Mouse (Mus musculus) c-Kit-positive CD71-positive TER-119-positive erythroid progenitor cells, embryonic 14.5 days (primary cell): ENCODE data around the gene Dapk1.

Experiments used
- DNase-seq: peaks from one replicate; pipeline ENCODE4 v3.0.0-alpha.2; 2013; ENCODE audit warnings: low spot score

Dapk1 gene

DNA sequence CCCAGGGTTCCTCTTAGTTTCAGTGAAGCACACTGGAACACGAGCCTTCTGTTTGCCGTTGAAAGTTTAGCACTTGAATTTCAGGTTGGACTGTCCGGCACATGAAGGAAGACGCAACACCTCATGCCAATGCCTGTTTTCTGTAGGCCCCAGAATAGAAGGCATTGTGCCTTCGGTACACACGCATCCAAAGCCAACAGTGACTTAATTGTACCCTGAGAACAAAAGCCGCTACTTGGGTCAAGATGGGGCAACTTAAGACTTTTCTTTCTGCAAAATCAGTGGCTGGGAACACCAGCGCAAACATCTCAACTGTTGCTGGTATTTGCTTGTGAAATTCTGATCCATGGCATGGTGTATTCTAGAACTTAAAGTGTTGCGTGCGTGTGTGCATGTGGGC lies 63.1 kb downstream of the Dapk1 start:
- DNase-seq, result no peak

DNA sequence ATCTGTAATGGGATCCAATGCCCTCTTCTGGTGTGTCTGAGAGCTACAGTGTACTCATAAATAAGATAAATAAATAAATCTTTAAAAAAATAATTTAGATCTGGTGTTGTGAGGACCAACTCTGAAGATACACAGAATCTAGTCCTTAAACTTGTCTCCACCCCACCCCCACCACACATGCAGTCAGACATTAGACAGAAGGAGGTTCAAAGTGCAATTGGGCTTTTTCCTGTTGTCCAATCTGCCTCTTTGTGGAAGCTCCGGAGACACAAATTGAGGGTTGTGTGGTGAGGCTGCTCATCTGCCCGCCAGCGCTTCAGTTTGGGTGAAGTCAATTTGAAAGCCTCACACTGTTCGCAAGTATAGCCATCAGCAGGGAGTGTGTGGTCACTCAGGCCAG lies 63.7 kb downstream of the Dapk1 start:
- no peak for DNase-seq

DNA sequence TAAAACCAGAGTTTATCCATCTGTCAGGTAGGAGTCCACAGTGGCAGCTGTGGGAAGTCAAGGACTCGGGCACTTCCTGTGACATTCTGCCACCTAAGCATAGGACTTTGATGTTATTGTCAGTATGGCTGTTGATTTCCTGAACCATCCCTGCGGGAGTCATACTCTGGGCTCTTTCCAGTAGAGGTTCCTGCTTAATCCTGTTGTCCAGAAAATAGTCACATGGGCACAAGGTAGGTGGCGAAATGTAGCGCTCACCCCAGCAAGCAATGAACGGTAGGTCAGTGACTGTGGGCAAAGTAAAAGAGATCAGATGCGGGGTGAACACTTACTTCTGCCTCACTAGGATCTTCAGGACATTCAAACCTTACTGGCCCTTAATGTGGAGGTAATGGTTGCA lies 66.3 kb downstream of the Dapk1 start:
- no peak for DNase-seq

DNA sequence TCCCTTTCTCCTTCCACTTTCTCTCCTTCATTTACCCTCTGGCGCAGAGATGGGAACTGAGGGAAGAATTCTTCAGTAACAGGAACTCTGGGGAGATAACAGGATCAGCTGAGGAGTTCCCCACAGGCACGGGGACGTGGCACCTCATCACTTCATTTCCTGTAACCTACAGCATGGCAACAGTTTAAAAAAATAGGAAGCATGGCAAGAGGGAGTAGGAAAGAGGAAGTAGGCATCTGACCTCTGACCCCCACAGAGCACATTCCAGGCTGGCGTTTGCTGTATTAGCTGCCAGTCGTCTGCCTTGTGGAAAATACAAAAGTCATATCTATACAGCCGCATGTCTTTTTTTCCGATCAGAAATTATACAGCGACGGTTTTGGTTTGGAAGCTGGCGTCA lies 68.9 kb downstream of the Dapk1 start:
- DNase-seq, result no peak

DNA sequence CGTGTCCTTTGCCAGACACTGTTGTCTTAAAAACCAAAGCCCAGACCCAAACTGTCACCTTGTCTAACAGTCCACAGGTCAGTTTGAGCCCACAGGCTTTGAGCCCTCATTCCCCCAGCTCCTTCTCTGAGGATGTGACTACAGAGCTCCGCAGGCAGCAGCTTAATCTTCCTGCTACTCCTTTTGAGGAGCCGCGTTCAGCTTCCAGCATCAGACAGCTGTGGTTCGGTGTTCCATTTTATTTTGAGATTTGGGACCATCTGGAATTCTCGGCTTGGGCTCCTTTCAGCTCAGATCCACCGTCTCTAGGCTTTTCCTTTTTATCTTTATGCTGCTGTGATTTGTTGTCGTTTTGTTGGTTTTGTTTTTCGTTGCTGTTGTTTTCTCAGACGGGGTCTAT lies 69.5 kb downstream of the Dapk1 start:
- no peak for DNase-seq

DNA sequence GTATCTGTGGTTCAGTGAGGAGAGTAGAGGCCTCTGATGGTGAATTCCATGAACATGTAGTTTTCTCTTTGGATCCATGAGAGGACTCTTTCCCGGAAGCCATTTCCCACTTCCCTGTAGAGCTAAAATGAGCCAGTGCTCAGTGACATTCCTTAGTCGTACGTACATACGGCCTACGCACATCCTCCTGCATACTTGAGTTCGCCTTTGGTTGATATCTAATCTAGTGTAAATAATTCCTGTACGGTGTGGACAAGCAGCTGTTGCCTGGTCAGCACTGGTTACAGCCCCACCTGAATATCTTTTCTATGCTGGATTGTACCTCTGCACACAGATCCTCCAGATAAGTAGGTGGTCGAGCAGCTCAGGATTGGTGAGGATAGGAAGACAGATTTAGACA lies 70.5 kb downstream of the Dapk1 start:
- DNase-seq, result no peak

DNA sequence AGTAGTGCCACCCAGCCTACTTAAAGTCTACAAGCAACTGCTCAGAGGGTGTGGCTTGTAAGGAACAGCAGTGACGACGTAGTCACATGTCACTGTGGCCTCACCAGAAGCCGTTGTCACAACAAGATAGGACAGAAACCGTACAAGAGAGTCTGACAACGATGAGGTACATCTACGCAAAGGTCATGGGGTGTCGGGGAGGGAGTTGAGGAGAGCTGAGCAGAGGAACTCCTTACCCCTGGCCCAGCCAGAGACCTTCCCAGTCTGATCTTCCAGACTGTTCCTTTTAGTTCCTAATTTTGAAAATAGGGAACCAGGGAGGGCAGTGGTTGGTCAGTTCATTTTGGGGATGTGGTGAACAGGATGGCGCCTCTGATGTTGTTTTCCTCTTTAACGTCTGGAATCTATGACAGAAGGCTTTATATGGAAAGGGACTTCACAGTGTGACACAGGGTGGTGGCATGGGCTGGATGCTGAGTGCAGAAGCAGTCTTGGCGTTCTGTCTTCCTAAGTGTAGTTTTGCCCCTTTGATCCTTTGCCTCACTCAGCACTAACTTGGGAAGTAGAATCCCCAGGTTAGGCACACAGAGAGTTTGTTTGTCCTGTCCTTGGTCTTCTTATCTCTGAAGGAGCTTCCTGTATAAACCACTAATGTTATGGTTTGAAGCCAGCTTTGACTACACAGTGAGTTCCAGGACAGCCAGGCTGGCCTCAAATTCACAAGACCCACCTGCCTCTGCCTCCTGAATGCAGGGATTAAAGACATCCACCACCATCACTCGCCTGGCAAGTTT lies 71.3 kb downstream of the Dapk1 start:
- peak; percentile 76 for DNase-seq

DNA sequence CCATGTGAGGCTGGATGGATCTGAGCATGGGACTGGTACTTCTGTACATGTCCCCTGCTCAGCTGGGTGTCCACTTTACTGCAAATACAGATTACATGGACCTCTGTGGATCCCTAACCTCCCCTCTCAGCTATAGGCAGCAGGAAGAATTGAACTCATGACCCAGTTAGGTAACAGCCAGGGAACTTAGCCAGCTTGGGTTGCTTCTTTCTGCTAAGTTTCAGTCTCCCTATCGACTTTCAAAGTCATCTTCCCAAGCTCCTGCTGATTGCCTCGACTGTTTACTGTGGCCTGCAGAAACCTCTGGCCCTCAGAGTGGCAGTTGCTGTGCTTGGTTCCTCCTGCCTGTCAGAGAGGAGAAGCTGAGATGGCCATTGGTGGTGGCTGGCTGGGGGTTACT lies 72.6 kb downstream of the Dapk1 start:
- DNase-seq, result no peak

DNA sequence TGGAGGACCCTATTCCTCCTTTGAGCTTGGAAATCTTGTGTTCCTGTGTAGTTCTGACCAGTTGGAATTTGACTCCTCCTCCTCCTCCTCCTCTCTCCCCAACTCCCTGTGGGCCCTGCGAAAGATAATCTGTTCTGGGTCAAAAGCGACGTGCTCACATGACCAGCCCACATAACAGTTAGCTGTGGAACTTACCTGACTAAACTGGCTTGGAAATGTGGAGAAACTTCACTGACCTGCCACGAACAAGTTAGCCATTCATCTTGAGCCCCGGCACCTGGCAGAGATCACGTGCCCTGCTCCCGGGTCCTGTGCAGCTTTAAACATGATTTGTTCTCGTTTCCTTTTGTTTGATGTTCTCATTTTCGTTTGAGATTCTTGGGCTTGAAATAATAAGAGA lies 73.2 kb downstream of the Dapk1 start:
- DNase-seq, result no peak

DNA sequence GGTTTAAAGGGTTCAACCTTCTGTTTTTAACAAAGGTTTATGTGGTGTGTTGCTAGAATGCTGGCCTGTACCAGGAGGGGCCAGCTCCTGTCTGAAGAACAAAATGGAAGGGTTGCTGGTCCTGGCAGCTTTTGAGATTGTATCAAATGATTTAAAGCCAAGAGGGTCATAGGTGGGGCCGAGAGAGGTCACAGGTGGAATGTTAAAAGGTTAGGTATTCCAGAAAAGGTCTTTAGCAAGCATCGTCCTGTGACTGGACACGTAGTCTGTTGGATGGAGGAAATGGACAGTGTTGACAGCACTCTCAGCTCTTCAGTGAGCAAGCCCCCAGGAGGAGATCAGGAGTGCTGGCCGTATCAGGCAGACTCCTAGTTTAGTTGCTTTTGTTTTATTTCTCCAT lies 73.7 kb downstream of the Dapk1 start:
- DNase-seq, result no peak

DNA sequence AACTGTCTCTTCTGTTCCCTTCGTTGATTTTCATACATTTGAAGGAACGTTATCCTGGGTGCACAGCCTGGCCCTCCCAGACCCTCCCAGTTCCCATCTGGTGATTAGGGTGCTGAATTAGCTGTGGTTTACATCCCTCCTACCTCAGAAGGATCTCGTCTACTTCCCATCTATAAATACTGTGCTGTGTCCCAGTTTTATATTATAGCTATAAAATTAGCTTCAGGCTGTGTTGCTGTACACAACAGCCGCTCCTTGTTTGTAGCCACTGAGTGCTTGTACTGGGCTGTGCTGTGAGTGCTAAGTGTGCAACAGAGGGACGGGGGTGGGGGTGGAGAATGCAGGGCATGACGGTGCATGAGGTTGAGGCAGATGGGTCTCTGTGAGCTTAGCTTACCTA lies 77.2 kb downstream of the Dapk1 start:
- DNase-seq, result no peak

DNA sequence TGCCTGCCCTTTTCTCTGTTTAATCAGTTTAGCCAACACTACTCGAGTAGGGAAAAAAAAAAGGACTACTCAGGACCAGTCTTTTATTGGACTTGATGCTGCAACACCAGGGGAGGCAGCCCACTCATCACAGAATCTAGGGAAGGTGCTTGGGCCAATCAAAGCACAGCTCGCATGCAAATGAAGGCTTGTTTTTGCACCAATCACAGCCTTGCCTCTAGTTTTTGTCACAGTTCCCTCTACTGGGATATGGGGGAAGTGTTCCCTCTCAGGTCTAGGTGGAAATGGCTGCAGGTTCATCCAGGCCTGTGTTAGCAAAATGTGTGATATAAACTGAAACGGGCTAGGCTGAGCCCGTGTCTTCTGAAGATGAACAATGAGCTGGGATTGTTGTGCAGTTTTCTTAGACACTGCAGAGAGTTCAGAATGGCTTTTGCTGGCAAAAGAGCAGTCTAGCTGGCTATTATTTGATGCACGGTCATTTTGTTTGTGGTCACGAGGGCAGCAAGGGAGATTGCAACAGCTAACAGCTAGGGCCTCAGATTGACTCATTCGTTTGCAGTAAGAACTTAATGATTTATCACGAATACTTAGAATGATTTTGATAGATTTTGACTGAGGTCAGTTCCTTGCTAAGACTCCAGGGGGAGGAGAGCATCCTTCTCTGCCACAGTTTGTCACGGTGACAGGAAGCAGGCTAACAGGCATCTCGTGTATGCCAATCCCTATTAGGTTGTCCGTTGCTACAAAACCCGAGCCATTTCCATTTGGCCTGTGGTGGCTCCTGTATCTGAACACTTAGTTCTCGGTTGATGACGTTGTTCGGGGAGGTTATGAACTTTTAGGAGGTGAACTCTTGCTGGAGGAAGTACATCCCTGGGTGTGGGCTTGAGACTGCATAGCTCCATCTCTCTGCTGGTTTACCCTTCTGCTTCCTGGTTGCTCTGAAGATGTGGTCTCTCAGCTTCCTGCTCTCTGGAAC lies 81.3 kb downstream of the Dapk1 start:
- no peak for DNase-seq

DNA sequence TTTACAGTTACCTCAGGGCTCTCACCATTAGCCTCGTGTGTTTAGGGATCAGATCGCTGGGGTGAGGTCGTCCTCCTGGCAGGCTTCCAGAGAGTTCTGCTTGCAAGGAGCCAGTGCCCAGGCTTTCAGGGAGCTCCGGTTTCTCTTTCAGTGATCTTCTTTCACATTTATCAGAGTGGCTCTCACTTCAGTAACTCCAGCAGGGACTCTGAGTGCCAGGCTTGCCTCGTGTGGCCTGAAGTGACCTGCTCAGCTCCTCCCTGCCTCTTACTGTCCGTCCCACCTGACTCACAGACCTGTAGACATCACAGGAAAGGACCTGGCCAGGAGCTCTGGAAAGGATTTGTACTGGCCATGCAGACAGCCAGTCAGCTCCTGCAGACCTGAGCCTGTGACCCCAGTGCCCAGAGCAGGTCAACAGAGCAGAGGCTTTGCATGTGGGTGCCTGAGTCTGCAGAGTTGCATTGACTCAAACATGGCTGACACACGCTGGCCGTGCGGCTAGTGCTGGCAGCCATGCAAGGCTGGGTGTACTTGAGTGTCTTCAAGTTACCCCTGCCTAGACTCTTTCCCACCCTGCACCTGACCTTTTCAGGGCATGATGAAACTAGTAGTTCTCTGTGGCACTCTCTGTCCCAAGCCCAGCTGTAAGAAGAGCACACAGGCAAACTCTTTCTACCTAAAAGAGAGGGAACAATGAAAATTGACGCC lies 82.5 kb downstream of the Dapk1 start:
- DNase-seq, result no peak

DNA sequence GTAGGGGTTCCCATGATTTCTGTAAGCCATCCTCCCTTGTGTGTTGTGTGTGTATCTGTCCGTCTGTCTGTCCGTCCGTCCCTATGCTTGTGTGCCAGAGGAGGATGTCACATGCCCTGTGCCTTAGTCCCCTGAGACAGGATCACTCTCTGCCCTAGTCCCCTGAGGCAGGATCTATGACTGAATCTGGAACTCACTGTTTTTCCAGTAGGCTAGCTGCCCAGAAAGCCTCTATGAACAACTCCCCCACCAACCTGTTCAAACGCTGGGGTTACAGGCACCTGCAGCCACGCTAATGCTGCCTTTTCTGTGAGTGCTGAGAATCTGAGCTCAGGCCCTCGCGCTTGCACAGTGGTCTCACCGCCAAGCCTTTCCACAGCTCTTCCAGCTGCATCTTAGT lies 83.1 kb downstream of the Dapk1 start:
- DNase-seq, result no peak

DNA sequence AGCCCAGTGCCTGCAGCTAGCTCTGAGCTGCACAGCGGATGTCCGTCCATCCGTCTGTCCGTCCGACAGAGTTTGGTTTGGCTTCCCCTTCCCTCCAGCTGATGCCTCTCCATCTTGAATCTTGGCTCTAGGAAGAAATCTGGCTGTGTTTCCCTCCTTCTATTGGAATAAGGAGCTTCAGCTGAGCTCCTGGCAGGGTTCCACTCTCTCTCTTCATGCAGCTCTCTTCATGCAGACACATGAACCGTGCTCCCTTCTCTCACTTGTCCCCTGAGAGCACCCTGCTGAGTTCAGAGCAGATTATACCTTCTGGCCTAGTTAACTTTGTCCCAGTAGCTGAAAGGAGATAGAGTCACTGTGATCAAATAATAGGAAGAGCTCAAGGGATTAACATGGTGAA lies 83.5 kb downstream of the Dapk1 start:
- DNase-seq, result no peak

DNA sequence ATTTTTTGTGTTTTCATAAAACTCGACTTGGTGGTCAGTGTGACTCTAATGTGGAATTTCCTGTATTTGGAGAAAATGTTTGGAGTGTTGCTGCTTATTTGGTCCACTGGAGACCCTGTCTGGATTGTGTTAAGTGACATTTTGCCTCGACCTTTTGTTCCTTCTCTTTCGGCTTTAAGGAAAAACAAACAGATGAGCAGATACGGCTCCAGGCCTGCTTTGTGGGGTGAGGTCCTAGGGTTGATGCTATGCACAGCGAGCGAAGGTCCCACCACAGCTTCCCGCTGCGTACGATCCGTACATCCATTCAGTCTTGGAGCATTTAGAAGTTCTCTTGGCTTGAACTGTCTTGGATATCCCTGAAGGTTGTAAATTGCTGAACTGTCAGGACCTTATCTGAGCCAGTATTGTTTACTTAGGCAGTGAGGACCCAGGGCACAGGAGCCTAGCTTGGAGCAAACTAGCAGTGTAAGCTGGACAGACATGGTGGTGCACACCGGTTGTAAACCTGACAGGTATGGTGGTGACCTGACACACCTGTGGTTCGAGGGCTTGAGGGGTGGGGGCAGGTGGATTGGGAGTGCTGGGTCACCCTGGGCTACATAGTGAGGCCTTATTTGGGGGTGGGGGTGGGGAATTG lies 84.4 kb downstream of the Dapk1 start:
- no peak for DNase-seq

DNA sequence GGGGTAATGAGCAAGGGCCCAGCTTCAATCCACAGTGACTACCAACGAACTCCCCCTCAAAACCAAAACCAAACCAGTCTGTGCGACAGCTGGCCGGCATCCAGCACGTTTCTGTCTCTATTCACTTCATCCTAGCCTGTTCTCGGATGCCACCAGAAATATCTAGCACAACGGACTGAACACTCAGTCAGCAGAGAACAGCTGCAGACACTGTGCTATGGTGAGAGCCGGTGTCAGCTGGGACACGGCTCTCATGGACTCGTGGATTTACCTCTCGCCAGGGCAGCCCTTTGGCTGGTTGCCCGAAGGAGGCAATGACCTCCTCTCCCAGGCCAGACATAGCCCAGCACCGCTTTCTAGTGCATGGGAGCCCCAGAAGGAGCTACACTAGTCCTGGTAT lies 85.2 kb downstream of the Dapk1 start:
- no peak for DNase-seq

DNA sequence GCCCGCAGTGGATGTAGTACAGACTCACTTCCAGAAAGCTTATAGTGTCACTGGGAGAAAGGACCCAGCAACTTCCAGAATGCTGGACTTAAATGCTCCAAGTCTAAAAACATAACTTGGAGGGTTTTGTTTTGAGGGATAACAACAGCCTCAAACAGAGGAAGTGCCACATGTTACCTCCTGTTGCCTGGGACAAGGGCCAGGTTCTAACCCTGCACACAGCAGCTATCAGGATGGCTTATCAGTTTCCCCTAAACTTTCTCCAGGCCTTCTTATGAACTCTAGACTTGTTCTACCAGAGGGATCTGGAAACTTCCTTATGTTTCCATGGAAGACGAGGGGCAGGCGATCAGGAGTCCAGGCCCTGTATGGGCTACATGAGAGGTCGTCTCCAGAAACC lies 85.7 kb downstream of the Dapk1 start:
- DNase-seq, result no peak

DNA sequence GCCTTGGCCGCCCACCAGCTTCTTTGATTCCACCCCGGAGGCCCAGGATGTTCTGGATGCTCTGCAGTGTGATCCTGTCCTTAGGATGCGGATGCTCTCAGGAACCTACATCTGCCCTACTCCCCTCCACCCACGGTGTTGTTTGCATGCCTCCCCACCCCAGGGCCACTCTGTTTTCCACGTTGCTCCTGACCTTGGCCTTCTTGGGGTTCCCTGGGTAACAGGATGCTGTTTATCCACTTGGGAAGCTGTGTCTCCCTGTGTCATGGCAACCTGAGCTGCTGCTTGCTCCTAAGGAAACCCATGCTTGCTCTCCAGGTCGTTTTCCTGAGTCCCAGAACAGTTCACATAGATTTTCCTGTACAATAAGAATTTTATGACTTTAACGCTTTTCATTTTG lies 86.1 kb downstream of the Dapk1 start:
- no peak for DNase-seq

DNA sequence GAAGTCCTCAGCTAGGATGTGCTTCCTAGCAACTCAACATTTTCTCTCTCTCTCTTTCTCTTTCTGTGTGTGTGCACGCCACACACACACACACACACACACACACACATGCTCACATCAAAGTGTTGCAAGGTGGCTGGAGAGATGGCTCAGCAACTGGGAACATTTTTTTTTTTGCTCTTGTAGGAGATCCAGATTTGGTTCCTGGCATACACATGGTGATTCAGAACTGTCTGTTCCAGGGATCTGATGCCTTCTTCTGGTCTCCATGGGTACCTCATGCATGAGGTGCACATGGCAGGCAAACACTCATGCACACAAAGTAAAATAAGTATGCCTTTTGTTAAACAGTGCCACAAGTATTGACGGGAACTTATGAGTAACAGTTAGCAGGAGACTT lies 89.2 kb downstream of the Dapk1 start:
- no peak for DNase-seq

DNA sequence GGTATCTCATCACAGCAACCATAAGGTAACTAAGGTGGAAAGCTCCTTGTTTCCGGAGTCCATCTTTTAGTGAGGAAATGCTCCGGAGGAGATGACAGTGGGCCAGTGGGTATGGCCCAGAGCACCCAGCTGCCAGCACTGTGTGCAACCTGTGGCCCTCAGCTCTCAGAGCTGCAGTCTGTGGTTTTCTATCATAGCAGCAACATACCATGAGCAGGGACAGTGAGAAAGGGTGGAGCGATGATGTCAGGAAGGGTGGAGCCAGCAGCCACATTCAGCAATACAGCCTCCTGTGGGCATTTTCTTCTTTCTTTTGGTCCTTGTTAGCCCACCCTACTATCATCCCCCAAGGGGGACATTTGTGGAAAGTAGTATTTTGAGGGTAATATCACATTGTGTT lies 90.2 kb downstream of the Dapk1 start:
- DNase-seq, result no peak
